25 mouse cellular contexts compared by ENCODE assay signal in genomic region chr11:67345856-67346236, GRCm38 (mm10). TPM values are rescaled to one million over a fixed set of nuclear protein-coding genes. Genes with fewer than 3 reads are reported as not detected.
A peak's percentile ranks its signal among the peaks of the same experiment; 100 is the strongest.
DNase-seq lines count a peak whose midpoint lies in the region; ATAC-seq and TF ChIP-seq lines count a peak whose summit lies in the region.
"Had no signal": no experiment of that assay in that cellular context is flagged by ENCODE, and none has a peak within 500 bp of the region (broad histone marks: within the 10 kb centered on the region; RNA-seq: fewer than 3 reads in every experiment).

No protein-coding gene starts in this region.

- TF ChIP-seq CTCF in E14TG2a.4 (conservative IDR thresholded peaks at IDR 0.05; ENCODE audit: low read length), result no peak

- no peaks in the 10 kb centered on the region for H3K4me1 ChIP-seq in heart, embryonic 11.5 days (ENCODE audit: control insufficient read depth, insufficient read depth, low read length)
- H3K4me1 ChIP-seq in E14TG2a.4 (replicated peaks; ENCODE audit: low read depth, low read length) (peaks cover 59% of the 10 kb centered on the region), ES-E14 (ENCODE audit: control insufficient read depth in 2 of 2, insufficient read depth in 2 of 2, low read length in 2 of 2, poor library complexity in 1 of 2) (peaks cover 15 to 17% of the 10 kb centered on the region in 2 experiments)
- H3K4me1 ChIP-seq: forebrain, embryonic 10.5 days; forebrain, embryonic 13.5 days; heart, embryonic 13.5 days; hindbrain, embryonic 12.5 days; hindbrain, embryonic 15.5 days had no signal

- no peaks in the 10 kb centered on the region for H3K9me3 ChIP-seq in heart, embryonic 11.5 days (replicated peaks; ENCODE audit: control insufficient read depth, low read length)
- H3K9me3 ChIP-seq in E14TG2a.4 (ENCODE audit: low read length) (no peaks in the 10 kb centered on the region), ES-E14 (ENCODE audit: control insufficient read depth, insufficient read depth, low read depth, low read length) (no peaks in the 10 kb centered on the region)
- H3K9me3 ChIP-seq: forebrain, embryonic 10.5 days; forebrain, embryonic 13.5 days; heart, embryonic 13.5 days; hindbrain, embryonic 12.5 days; hindbrain, embryonic 15.5 days had no signal

- no peak overlapping the region for H3K4me3 ChIP-seq in heart, embryonic 11.5 days (ENCODE audit: low read depth, low read length)
- H3K4me3 ChIP-seq in E14TG2a.4 (replicated peaks; ENCODE audit: low read length) (peak overlapping the region; percentile 37; the same call in 1 of the 2 replicates), ES-E14 (ENCODE audit: insufficient read depth in 1 of 2, low read depth in 1 of 2, low read length in 2 of 2, poor library complexity in 1 of 2, severe bottlenecking in 1 of 2) (no peak overlapping the region)
- H3K4me3 ChIP-seq: forebrain, embryonic 10.5 days; forebrain, embryonic 13.5 days; gastrocnemius, adult 2 months; heart, embryonic 13.5 days; hindbrain, embryonic 12.5 days; hindbrain, embryonic 15.5 days had no signal

- in situ Hi-C loops in ES-E14 (cut with MboI; ENCODE audit: low sequenced_read_pairs in 2 of 2, unreplicated experiment in 2 of 2), result no loop called here

- no peak overlapping the region for H3K27ac ChIP-seq in heart, embryonic 11.5 days (ENCODE audit: low read depth, low read length)
- peak overlapping the region; percentile 93 for H3K27ac ChIP-seq in ES-E14 (ENCODE audit: insufficient read depth, low read depth, low read length, poor library complexity, severe bottlenecking)
- H3K27ac ChIP-seq: forebrain, embryonic 10.5 days; forebrain, embryonic 13.5 days; gastrocnemius, adult 2 months; heart, embryonic 13.5 days; hindbrain, embryonic 12.5 days; hindbrain, embryonic 15.5 days had no signal

- H3K9ac ChIP-seq in heart, embryonic 11.5 days (ENCODE audit: low read depth, low read length), result no peak overlapping the region
- H3K9ac ChIP-seq in ES-E14 (ENCODE audit: insufficient read depth, low read depth, low read length, poor library complexity, severe bottlenecking), result no peak overlapping the region
- H3K9ac ChIP-seq: forebrain, embryonic 13.5 days; heart, embryonic 13.5 days; hindbrain, embryonic 12.5 days; hindbrain, embryonic 15.5 days had no signal

- no peaks in the 10 kb centered on the region for H3K36me3 ChIP-seq in heart, embryonic 11.5 days (ENCODE audit: control insufficient read depth, insufficient read depth, low read length)
- H3K36me3 ChIP-seq in E14TG2a.4 (ENCODE audit: insufficient read depth, low read length), result no peaks in the 10 kb centered on the region
- no peaks in the 10 kb centered on the region for H3K36me3 ChIP-seq in ES-E14 (ENCODE audit: control insufficient read depth, insufficient read depth, low read length, poor library complexity, severe bottlenecking)
- H3K36me3 ChIP-seq: forebrain, embryonic 10.5 days; G1E; heart, embryonic 13.5 days; hindbrain, embryonic 12.5 days; hindbrain, embryonic 15.5 days had no signal

- no peak overlapping the region for H3K4me2 ChIP-seq in heart, embryonic 11.5 days
- H3K4me2 ChIP-seq: forebrain, embryonic 13.5 days; heart, embryonic 13.5 days; hindbrain, embryonic 12.5 days; hindbrain, embryonic 15.5 days had no signal

- peaks cover 3% of the 10 kb centered on the region; the same call in 1 of the 2 replicates for H3K27me3 ChIP-seq in heart, embryonic 11.5 days (ENCODE audit: control insufficient read depth, insufficient read depth, low read length)
- H3K27me3 ChIP-seq in E14TG2a.4 (ENCODE audit: insufficient read depth, low read length), result peaks cover 10% of the 10 kb centered on the region; the same call in 1 of the 2 replicates
- H3K27me3 ChIP-seq: forebrain, embryonic 13.5 days; hindbrain, embryonic 15.5 days had no signal

- DNase-seq in heart, adult 11 months, result peak; percentile 25
- DNase-seq in ES-E14 (ENCODE audit: low read depth, low spot score) (peak; percentile 80), ZHBTc4 (ENCODE audit: low read depth, low spot score) (peak; percentile 93)
- DNase-seq in kidney, postnatal 36 days, result no peak
- no peak for DNase-seq in kidney, postnatal 10 days
- DNase-seq: adrenal gland, postnatal 10 days; adrenal gland, postnatal 36 days; gastrocnemius, adult 2 months; gastrocnemius, postnatal 14 days; heart, adult 18-20 months; heart, postnatal 14 days; heart, postnatal 4 days had no signal

- no peak for ATAC-seq in heart, embryonic 11.5 days (replicated peaks; ENCODE audit: insufficient number of reproducible peaks, low FRiP score, low TSS enrichment)
- ATAC-seq: forebrain, embryonic 13.5 days; forebrain, embryonic 16.5 days; Patski had no signal

TF ChIP-seq in ES-E14, 5 proteins besides CTCF, POLR2A, EP300 and RAD21:
- TF ChIP-seq MAFK (IDR thresholded peaks at IDR 0.05; ENCODE audit: insufficient read depth, low read depth, low read length) (no peak), ZC3H11A (IDR thresholded peaks at IDR 0.05; ENCODE audit: borderline replicate concordance, low read depth, low read length) (no peak), HCFC1 (IDR thresholded peaks at IDR 0.05; ENCODE audit: borderline replicate concordance, insufficient read depth, low read length) (no peak), CHD2 (IDR thresholded peaks at IDR 0.05; ENCODE audit: low read depth, low read length) (no peak), ZNF384 (IDR thresholded peaks at IDR 0.05; ENCODE audit: low read depth, low read length) (no peak)

RNA-seq across cellular contexts. Expression of gene Myh13, which starts 24.4 kb away (rescaled TPM):
- 0.38 TPM in 1 of 2 replicates, not detected in the other for polyA plus RNA-seq in heart, embryonic 11.5 days (2014; fragmentation: Nextera tagmentation; extraction: Ambion mirVana)
- total RNA-seq in ES-E14 (2012; rRNA removed), result 7.7 and 13.7 TPM in 2 replicates
- total RNA-seq: adrenal gland, adult 18-20 months; adrenal gland, postnatal 36 days; heart, adult 18-20 months; heart, postnatal 14 days had no signal
- polyA plus RNA-seq: embryonic facial prominence, embryonic 11.5 days; forebrain, embryonic 10.5 days; forebrain, embryonic 13.5 days; forebrain, embryonic 16.5 days; G1E; intestine, embryonic 14.5 days; Patski had no signal

Comparison
In these comparisons a context has a peak if more than half of its experiments do, and no peak if none do; other contexts are left out.
1. DNase-seq: peak in heart, adult 11 months (single experiment), ES-E14 (single experiment) and ZHBTc4 (single experiment); none in kidney, postnatal 36 days (0 of 2) and kidney, postnatal 10 days (single experiment).